Mouse (Mus musculus): ENCODE results near the gene Ndufb2. TPM values are rescaled to one million over a fixed set of nuclear protein-coding genes. Genes with fewer than 3 reads are reported as not detected.

The Ndufb2 gene
- polyA plus RNA-seq, 1 experiment: 315 TPM

- Histone ChIP-seq H3K4me3 (replicated peaks; ENCODE audit: insufficient read depth, low read depth, low read length) (no peak overlapping the region), H3K4me1 (ENCODE audit: control insufficient read depth, insufficient read depth, low read length) (peaks cover 8% of the 10 kb centered on the region; the same call in 1 of the 2 replicates), H3K27ac (ENCODE audit: insufficient read depth, low read length) (no peak overlapping the region), H3K27me3 (ENCODE audit: control insufficient read depth, insufficient read depth, low read length) (no peaks in the 10 kb centered on the region)
- no peak for DNase-seq
- TF ChIP-seq POLR2A (IDR thresholded peaks at IDR 0.05; ENCODE audit: borderline replicate concordance, insufficient read depth, low read length) (no peak), CTCF (IDR thresholded peaks at IDR 0.05; ENCODE audit: borderline replicate concordance, insufficient read depth, low read depth, low read length) (no peak)
- WGBS: 70% methylated on average over 12 of the region's 12 CpGs
These were observed 37.3 kb upstream of the Ndufb2 start for GRCm38 (mm10) chr6:39554888-39555647.

DNA sequence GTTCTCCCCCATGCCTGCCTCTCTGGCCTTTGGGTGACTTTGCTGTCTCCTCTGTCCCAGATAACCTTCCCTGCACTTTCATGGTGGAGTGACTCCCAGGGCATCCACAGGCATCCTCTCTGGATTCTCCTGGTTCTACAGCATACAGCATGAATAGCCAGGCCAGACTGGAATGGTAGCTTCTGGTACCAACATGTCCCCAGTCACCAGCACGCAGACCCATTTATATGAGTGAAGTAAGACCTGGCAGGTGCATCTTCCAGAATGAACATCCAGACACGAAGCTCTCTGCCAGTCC lies 36.8 kb upstream of the Ndufb2 start:
- TF ChIP-seq POLR2A (IDR thresholded peaks at IDR 0.05; ENCODE audit: borderline replicate concordance, insufficient read depth, low read length) (no peak), CTCF (IDR thresholded peaks at IDR 0.05; ENCODE audit: borderline replicate concordance, insufficient read depth, low read depth, low read length) (no peak)
- H3K4me3 ChIP-seq (replicated peaks; ENCODE audit: insufficient read depth, low read depth, low read length): no peak overlapping the region
- H3K27me3 ChIP-seq (ENCODE audit: control insufficient read depth, insufficient read depth, low read length): no peaks in the 10 kb centered on the region
- WGBS: 67% methylated on average over 2 of the region's 2 CpGs
- H3K27ac ChIP-seq (ENCODE audit: insufficient read depth, low read length): no peak overlapping the region
- H3K4me1 ChIP-seq (ENCODE audit: control insufficient read depth, insufficient read depth, low read length): peaks cover 8% of the 10 kb centered on the region; the same call in 1 of the 2 replicates
- no peak for DNase-seq

DNA sequence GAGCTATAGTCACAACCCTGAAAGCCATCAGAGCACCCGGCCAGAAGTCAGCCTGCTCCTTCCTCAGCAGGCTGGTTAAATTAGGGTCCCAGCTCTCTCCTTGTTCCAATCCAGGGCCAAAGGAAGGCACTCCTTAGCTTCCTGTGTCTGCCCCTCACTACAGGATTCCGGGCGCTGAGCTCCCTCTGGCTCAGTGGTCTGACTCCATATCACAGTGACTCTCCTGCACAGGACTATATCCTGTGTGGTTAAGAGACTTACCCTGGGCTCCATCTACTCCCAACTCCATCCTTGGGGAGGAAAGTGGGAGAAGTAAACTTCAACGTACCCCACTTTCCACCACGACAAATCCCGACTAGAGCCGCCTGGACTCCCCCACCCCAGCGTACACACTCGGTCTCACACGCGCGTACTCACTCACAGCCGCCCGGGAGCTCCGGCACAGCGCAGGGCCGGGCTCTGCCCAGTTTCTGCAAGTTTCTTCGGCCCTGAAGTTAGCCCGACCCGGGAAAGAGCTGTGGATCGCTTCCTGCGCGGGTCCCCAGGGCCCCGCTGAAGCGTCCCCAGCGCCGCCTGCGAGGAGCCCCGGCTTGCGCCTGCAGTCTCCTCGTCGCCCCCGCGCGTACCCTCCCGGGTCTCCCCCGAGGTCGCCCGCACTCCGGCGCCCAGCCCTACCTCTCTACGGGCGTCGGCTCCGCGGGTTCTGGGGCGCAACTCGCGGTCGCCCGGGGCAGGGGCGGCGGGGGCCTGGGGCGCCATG lies 35.3 kb upstream of the Ndufb2 start:
- peak overlapping the region; percentile 31 for H3K4me3 ChIP-seq (replicated peaks; ENCODE audit: insufficient read depth, low read depth, low read length)
- H3K27ac ChIP-seq (ENCODE audit: insufficient read depth, low read length): no peak overlapping the region; the same call in 1 of the 2 replicates
- H3K4me1 ChIP-seq (ENCODE audit: control insufficient read depth, insufficient read depth, low read length): peaks cover 8% of the 10 kb centered on the region; the same call in 1 of the 2 replicates
- no peaks in the 10 kb centered on the region for H3K27me3 ChIP-seq (ENCODE audit: control insufficient read depth, insufficient read depth, low read length)
- WGBS: 2% methylated on average over 49 of the region's 54 CpGs
- TF ChIP-seq CTCF (IDR thresholded peaks at IDR 0.05; ENCODE audit: borderline replicate concordance, insufficient read depth, low read depth, low read length): no peak
- no peak for TF ChIP-seq POLR2A (IDR thresholded peaks at IDR 0.05; ENCODE audit: borderline replicate concordance, insufficient read depth, low read length)
- DNase-seq: peak; percentile 21 to 60

DNA sequence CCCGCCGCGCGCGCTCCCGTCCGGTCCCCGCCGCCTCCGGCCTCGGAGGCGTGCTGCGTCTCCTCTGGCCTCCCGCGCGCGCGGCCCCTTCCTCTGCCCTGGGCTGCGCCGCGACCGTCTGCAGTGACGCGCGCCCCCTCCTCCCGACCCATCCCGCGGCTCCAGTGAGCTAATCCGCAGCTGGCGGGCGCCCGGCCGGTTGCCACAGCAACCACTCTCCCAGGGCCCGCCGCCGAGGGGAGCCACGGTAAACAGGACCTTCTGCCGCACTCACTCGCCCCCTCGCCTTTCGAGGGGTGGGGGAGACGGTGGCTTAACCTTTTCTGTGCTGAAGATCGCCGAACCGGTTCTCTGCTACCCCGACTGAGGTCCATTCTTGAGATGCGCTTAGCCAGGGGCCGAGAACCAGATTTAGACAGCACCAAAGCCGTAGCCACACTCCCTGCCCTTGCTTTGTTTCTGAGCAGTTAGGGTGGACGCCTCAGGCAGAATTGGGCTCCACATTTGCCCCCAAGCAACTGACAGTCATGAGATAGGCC lies 34.6 kb upstream of the Ndufb2 start, which contains the start of gene Dennd2a:
Gene Dennd2a (minus strand): TSS at position 145 of the 539 bp plus-strand sequence.
- peak within 1 kb of the TSS; percentile 53 for H3K27ac ChIP-seq (ENCODE audit: insufficient read depth, low read length)
- H3K4me1 ChIP-seq (ENCODE audit: control insufficient read depth, insufficient read depth, low read length): peaks cover 8% of the 10 kb centered on the region; the same call in 1 of the 2 replicates
- DNase-seq: peak; percentile 72
- no peak for TF ChIP-seq CTCF (IDR thresholded peaks at IDR 0.05; ENCODE audit: borderline replicate concordance, insufficient read depth, low read depth, low read length)
- TF ChIP-seq POLR2A (IDR thresholded peaks at IDR 0.05; ENCODE audit: borderline replicate concordance, insufficient read depth, low read length): no peak
- WGBS: 1% methylated on average over 49 of the region's 50 CpGs
- H3K4me3 ChIP-seq (replicated peaks; ENCODE audit: insufficient read depth, low read depth, low read length): peak within 1 kb of the TSS; percentile 71
- no peaks in the 10 kb centered on the region for H3K27me3 ChIP-seq (ENCODE audit: control insufficient read depth, insufficient read depth, low read length)

DNA sequence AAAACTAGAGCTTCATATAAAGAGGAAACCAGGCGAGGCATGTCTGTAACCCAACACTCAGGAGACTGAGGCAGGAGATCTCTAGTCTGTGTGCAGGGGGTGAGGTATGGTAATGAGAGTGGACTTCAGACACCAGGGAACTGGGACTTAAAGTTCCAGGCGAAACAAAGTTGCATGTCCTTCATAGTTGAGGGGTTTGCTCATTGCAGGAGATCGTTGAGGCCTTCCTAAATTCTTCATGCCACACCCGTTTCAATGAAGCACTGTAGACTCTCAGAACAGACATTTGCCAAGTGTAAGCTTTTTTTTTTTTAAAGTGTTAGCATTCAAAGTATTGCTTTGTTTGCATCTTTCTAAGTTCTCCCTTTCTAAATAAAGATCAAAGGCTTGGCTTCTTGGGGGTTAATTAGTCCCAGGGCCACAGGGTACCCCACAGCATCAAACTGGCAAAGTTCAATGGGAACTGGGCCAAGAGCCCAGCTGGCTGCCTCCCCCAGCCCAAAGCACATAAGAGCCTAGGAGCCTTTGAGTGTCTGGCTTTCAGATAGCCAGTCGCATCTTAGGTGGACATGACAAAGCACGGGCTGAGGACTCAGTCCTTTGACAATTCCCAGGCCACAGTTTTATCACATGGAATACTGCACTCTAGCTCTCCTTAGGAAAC lies 33.0 kb upstream of the Ndufb2 start:
- peaks cover 8% of the 10 kb centered on the region; the same call in 1 of the 2 replicates for H3K4me1 ChIP-seq (ENCODE audit: control insufficient read depth, insufficient read depth, low read length)
- 79% methylated on average over 6 of the region's 6 CpGs for WGBS
- DNase-seq: no peak
- no peaks in the 10 kb centered on the region for H3K27me3 ChIP-seq (ENCODE audit: control insufficient read depth, insufficient read depth, low read length)
- H3K27ac ChIP-seq (ENCODE audit: insufficient read depth, low read length): no peak overlapping the region
- no peak overlapping the region for H3K4me3 ChIP-seq (replicated peaks; ENCODE audit: insufficient read depth, low read depth, low read length)
- TF ChIP-seq POLR2A (IDR thresholded peaks at IDR 0.05; ENCODE audit: borderline replicate concordance, insufficient read depth, low read length) (no peak), CTCF (IDR thresholded peaks at IDR 0.05; ENCODE audit: borderline replicate concordance, insufficient read depth, low read depth, low read length) (no peak)

- peaks cover 3% of the 10 kb centered on the region; the same call in 1 of the 2 replicates for H3K4me1 ChIP-seq (ENCODE audit: control insufficient read depth, insufficient read depth, low read length)
- no peak overlapping the region for H3K27ac ChIP-seq (ENCODE audit: insufficient read depth, low read length)
- no peak overlapping the region for H3K4me3 ChIP-seq (replicated peaks; ENCODE audit: insufficient read depth, low read depth, low read length)
- no peaks in the 10 kb centered on the region for H3K27me3 ChIP-seq (ENCODE audit: control insufficient read depth, insufficient read depth, low read length)
- TF ChIP-seq POLR2A (IDR thresholded peaks at IDR 0.05; ENCODE audit: borderline replicate concordance, insufficient read depth, low read length) (no peak), CTCF (IDR thresholded peaks at IDR 0.05; ENCODE audit: borderline replicate concordance, insufficient read depth, low read depth, low read length) (peak; percentile 64; the same call in 1 of the 2 replicates)
- DNase-seq: peak; percentile 82 to 84
- 23% methylated on average over 23 of the region's 23 CpGs for WGBS
These were observed 30.0 kb upstream of the Ndufb2 start for GRCm38 (mm10) chr6:39562166-39563015.
